Mouse (Mus musculus) kidney, postnatal 0 days (tissue): ENCODE measurements around the gene Mov10l1. TPM values are rescaled to one million over a fixed set of nuclear protein-coding genes. Genes with fewer than 3 reads are reported as not detected.
A peak's percentile ranks its signal among the peaks of the same experiment; 100 is the strongest.

Experiments used
- ATAC-seq: fragments of 200-750 bp; cut with Nextera tagmentation; replicated peaks from 2 replicates; pipeline ENCODE4 v1.8.0; 2017; ENCODE audit warnings: low read depth, moderate number of reproducible peaks, moderate TSS enrichment, moderate library complexity; ENCODE audit not compliant: low FRiP score
- DNase-seq: peaks from one replicate; pipeline ENCODE4 v3.0.0-alpha.2; 2016; ENCODE audit warnings: low spot score
- H3K27ac ChIP-seq: fragments of 300-500 bp; sonication (generic); 2 replicates; pipeline ENCODE4 v1.5.1; 2014; ENCODE audit warnings: mild to moderate bottlenecking
- H3K27me3 ChIP-seq: fragments of 300-500 bp; sonication (generic); 2 replicates; pipeline ENCODE4 v1.6.1; 2014; ENCODE audit warnings: low read length, mixed read lengths; ENCODE audit not compliant: insufficient read depth
- H3K36me3 ChIP-seq: fragments of 300-500 bp; sonication (generic); 2 replicates; pipeline ENCODE4 v1.6.1; 2014; ENCODE audit warnings: low read length, mixed read lengths; ENCODE audit not compliant: insufficient read depth
- H3K4me1 ChIP-seq: fragments of 300-500 bp; sonication (generic); replicated peaks from 2 replicates; pipeline ENCODE4 v1.6.1; 2014; ENCODE audit warnings: antibody characterized with exemption, low read length, mixed read lengths; ENCODE audit not compliant: insufficient read depth
- H3K4me2 ChIP-seq: fragments of 300-500 bp; sonication (generic); 2 replicates; pipeline ENCODE4 v1.6.1; 2014; ENCODE audit warnings: mild to moderate bottlenecking, low read length, moderate library complexity, mixed read lengths
- H3K4me3 ChIP-seq: fragments of 300-500 bp; sonication (generic); replicated peaks from 2 replicates; pipeline ENCODE4 v1.5.1; 2014; ENCODE audit warnings: low read depth, low read length
- H3K9ac ChIP-seq: fragments of 300-500 bp; sonication (generic); 2 replicates; pipeline ENCODE4 v1.6.1; 2014; ENCODE audit warnings: low read depth, low read length
- H3K9me3 ChIP-seq: fragments of 300-500 bp; sonication (generic); replicated peaks from 2 replicates; pipeline ENCODE4 v1.6.1; 2016; ENCODE audit warnings: low read length, inconsistent platforms, mixed read lengths
- CTCF ChIP-seq: IDR thresholded peaks from 2 replicates; pipeline ENCODE4 v1.5.1; 2016; ENCODE audit warnings: antibody characterized with exemption, low read depth, mild to moderate bottlenecking, moderate library complexity
- WGBS: fragments of 180-500 bp; shearing (Covaris S2); extraction: QIAGEN DNeasy Blood & Tissue Kit; methylation state at CpG from one replicate; pipeline ENCODE4 v1.1.7; 2014; 5-methylcytosine and 5-hydroxymethylcytosine counted together
- polyA plus RNA-seq: library from polyadenylated mRNA; unstranded; fragments of >200 nt; fragmentation: Nextera tagmentation; extraction: Ambion mirVana; gene quantifications from 2 replicates; pipeline ENCODE4 v1.2.1, GENCODE M21; 2015

Mov10l1 gene
- polyA plus RNA-seq, 1 experiment from 2014 or later = not detected

DNA sequence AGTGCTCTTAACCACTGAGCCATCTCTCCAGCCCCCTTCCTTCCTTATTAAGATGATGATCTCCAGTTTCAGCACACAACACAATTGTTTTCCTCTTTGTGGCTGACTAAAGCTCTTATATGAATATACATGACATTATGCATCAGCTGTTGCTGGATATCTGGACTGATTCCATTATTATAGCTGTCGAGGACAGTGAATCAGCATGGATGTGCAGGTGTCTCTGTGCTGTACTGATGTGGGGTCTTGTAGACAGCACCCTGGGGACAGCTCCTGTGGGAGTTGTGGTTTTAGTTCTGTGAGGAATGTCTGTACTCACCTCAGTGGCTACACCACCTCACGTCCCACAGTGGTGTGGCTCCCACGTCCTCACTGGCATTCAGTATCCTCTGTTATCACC is 18.5 kb downstream of the Mov10l1 start:
- Histone ChIP-seq H3K9me3 (no peaks in the 10 kb centered on the region), H3K4me2 (no peak overlapping the region), H3K4me3 (no peak overlapping the region), H3K27ac (no peak overlapping the region), H3K4me1 (no peaks in the 10 kb centered on the region), H3K9ac (no peak overlapping the region), H3K27me3 (no peaks in the 10 kb centered on the region), H3K36me3 (no peaks in the 10 kb centered on the region)
- DNase-seq = no peak
- no peak for TF ChIP-seq CTCF
- ATAC-seq = no peak
- 64% methylated on average over 3 of the region's 3 CpGs for WGBS

DNA sequence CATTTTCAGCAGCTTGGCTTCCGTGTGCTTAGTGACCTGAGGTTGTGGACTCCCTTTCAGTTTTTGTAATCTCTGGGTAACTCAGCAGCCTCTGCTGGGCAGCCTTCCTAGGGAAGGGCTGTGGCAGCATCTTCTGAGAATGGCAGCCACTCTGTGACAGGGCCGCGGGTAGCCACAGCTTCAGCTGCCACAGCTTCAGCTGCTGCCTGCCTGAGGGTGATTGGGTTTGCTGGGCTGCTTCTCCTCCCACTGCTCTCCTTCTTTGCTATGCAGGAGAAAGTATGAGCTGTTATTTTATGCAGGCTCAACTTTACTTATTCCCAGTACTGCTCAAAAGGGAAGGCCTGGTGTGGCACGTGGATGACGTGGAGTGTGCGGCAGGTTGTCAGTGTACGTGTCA is 24.3 kb downstream of the Mov10l1 start:
- Histone ChIP-seq H3K27ac (no peak overlapping the region), H3K36me3 (no peaks in the 10 kb centered on the region), H3K9ac (no peak overlapping the region), H3K27me3 (no peaks in the 10 kb centered on the region), H3K4me1 (no peaks in the 10 kb centered on the region), H3K4me2 (no peak overlapping the region), H3K9me3 (no peaks in the 10 kb centered on the region), H3K4me3 (no peak overlapping the region)
- WGBS = 90% methylated on average over 7 of the region's 7 CpGs
- ATAC-seq (no peak), DNase-seq (no peak)
- no peak for TF ChIP-seq CTCF

DNA sequence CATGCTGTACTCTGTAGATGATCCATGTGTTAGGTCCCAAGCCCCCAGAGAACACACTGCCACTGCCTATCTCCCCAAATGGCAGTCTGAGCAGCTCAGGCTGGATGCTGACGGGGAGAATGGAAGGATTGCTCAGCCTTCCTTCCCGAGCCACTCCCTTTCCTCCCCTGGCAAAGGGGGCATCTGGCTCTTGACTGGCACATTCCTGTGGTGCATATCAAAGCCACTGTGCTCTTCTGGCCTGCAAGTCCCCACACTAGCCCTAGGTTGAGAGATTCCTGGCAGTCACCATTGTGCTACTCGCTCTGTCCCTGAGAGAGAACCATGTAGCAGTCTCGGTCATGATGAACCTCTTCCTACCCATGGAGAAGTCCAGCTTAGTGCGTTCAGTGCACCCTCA is 25.1 kb downstream of the Mov10l1 start:
- DNase-seq (no peak), ATAC-seq (no peak)
- H3K27ac ChIP-seq = no peak overlapping the region
- WGBS = 76% methylated on average over 5 of the region's 5 CpGs
- H3K4me1 ChIP-seq = no peaks in the 10 kb centered on the region
- no peak overlapping the region for H3K9ac ChIP-seq
- H3K9me3 ChIP-seq = no peaks in the 10 kb centered on the region
- H3K4me3 ChIP-seq = no peak overlapping the region
- H3K4me2 ChIP-seq = no peak overlapping the region
- H3K36me3 ChIP-seq = no peaks in the 10 kb centered on the region
- no peaks in the 10 kb centered on the region for H3K27me3 ChIP-seq
- TF ChIP-seq CTCF = no peak

DNA sequence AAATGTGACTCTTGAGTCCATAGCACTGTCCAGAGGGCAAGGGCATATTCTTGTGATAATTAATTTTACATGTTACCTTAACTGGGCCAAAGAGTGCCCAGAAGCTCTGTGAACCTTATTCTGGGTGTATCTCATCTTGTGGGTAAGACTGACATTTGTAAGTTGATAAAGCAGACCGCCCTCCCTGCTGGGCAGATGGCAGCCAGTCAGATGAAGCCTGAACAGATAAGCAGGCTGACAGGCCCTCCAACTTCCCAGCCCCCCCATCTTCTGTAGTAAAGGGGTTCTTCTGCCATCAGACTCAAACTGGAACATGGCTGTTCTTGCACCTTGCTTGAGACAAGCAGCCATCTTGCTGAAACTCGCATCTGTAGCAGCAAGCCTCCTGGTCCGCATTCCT is 34.0 kb downstream of the Mov10l1 start:
- H3K4me1 ChIP-seq = no peaks in the 10 kb centered on the region
- TF ChIP-seq CTCF = no peak
- no peak for ATAC-seq
- H3K9ac ChIP-seq = no peak overlapping the region
- H3K4me3 ChIP-seq = no peak overlapping the region
- no peaks in the 10 kb centered on the region for H3K27me3 ChIP-seq
- WGBS = 79% methylated on average over 3 of the region's 3 CpGs
- H3K27ac ChIP-seq = no peak overlapping the region
- no peak overlapping the region for H3K4me2 ChIP-seq
- DNase-seq = no peak
- H3K9me3 ChIP-seq = no peaks in the 10 kb centered on the region
- H3K36me3 ChIP-seq = no peaks in the 10 kb centered on the region

DNA sequence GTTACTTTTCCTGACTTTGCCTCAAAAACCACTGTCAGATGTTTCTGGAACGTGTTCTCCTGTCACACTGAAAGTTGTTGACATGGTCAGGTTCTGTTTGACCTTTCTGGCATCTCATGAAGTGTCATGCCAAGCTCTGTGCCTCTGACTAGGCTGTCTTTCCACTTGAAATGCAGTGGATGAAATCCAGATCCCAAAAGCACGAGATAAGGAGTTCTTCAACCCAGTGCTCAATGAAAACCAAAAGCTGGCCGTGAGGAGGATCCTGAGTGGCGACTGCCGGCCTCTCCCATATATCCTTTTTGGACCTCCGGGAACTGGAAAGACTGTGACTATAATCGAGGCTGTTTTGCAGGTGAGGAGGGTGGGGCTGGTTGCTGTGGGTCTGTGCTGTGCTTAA is 37.4 kb downstream of the Mov10l1 start:
- TF ChIP-seq CTCF = no peak
- H3K27ac ChIP-seq = no peak overlapping the region
- H3K27me3 ChIP-seq = no peaks in the 10 kb centered on the region
- H3K4me2 ChIP-seq = no peak overlapping the region
- WGBS = 80% methylated on average over 7 of the region's 7 CpGs
- no peak overlapping the region for H3K9ac ChIP-seq
- H3K4me3 ChIP-seq = no peak overlapping the region
- ATAC-seq = no peak
- no peaks in the 10 kb centered on the region for H3K36me3 ChIP-seq
- H3K4me1 ChIP-seq = no peaks in the 10 kb centered on the region
- DNase-seq = no peak
- no peaks in the 10 kb centered on the region for H3K9me3 ChIP-seq

DNA sequence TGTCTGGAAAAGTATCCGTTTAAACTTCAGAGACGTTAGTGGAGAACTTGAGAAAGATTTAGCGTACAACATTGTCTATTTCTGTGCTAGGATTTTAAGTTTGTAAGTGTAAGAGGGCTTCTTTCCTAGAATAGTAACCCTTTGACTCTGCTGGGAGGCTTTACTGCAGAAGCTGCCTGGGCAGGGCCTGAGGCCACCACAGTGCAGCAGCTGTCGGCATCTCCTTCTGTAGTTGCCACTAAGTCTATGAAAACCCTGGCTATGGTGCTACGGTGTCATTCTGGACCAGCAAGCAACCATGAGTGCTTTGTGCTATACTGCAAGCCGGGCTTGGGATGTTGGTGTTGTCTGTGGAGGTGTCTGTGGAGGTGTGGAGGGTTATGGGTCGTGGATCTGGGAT is 37.8 kb downstream of the Mov10l1 start:
- H3K4me2 ChIP-seq = no peak overlapping the region
- no peaks in the 10 kb centered on the region for H3K27me3 ChIP-seq
- 85% methylated on average over 7 of the region's 7 CpGs for WGBS
- DNase-seq (no peak), ATAC-seq (no peak)
- no peak for TF ChIP-seq CTCF
- H3K27ac ChIP-seq = no peak overlapping the region
- H3K4me3 ChIP-seq = no peak overlapping the region
- H3K9me3 ChIP-seq = no peaks in the 10 kb centered on the region
- no peaks in the 10 kb centered on the region for H3K36me3 ChIP-seq
- H3K9ac ChIP-seq = no peak overlapping the region
- no peaks in the 10 kb centered on the region for H3K4me1 ChIP-seq

DNA sequence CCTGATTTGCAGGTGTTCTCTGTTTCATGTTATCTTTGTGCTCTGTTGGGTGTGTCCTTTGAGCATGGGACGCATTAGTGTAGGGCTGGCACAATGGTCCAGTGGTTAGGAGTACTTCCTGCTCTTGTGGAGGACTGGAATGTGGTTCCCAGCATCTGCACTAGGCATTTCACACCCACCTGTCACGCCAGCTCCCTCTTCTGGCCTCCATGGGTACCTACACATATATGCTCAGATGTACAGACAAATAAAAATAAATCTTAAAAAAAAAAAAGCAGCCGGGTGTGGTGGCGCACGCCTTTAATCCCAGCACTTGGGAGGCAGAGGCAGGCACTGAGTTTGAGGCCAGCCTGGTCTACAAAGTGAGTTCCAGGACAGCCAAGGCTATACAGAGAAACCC is 61.7 kb downstream of the Mov10l1 start:
- Histone ChIP-seq H3K27ac (no peak overlapping the region), H3K4me3 (no peak overlapping the region), H3K9ac (no peak overlapping the region), H3K9me3 (no peaks in the 10 kb centered on the region), H3K4me1 (no peaks in the 10 kb centered on the region), H3K36me3 (no peaks in the 10 kb centered on the region), H3K27me3 (no peaks in the 10 kb centered on the region), H3K4me2 (no peak overlapping the region)
- TF ChIP-seq CTCF = peak; percentile 18; the same call in 1 of the 2 replicates
- WGBS = 72% methylated on average over 5 of the region's 5 CpGs
- DNase-seq = no peak
- ATAC-seq = no peak
